9 mouse cellular contexts compared by ENCODE assay signal in the genomic region with DNA sequence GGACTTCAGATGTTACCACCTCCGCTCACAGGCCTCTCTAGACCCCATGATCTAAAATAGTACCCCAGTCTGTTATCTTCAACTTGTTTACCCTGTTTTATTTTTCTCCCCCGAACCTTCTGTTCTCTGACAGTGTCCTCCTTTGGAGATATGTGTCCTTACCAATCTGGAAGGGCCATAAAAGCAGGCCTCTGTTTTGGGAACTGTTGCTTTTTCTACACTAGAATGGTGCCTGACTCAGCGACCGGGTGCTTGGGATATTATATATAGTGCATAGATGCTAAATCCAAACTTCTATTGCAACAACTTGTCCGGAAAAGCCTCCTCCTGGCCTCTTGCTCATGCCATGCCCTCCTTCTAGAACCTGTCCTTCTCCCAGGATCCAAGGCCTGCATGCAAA. TPM values are rescaled to one million over a fixed set of nuclear protein-coding genes. Genes with fewer than 3 reads are reported as not detected.
DNase-seq lines count a peak whose midpoint lies in the region; ATAC-seq and TF ChIP-seq lines count a peak whose summit lies in the region.
"Had no signal": no experiment of that assay in that cellular context is flagged by ENCODE, and none has a peak within 500 bp of the region (broad histone marks: within the 10 kb centered on the region; RNA-seq: fewer than 3 reads in every experiment).

No protein-coding gene starts in this region.

- H3K27me3 ChIP-seq in forebrain, embryonic 12.5 days = no peaks in the 10 kb centered on the region
- H3K27me3 ChIP-seq in forebrain, embryonic 14.5 days (replicated peaks; ENCODE audit: control insufficient read depth, insufficient read depth, low read length) = no peaks in the 10 kb centered on the region
- H3K27me3 ChIP-seq in hindbrain, embryonic 15.5 days = peaks cover 5% of the 10 kb centered on the region; the same call in 1 of the 2 replicates
- no peaks in the 10 kb centered on the region for H3K27me3 ChIP-seq in hindbrain, embryonic 11.5 days (ENCODE audit: control insufficient read depth, insufficient read depth, low read length)
- H3K27me3 ChIP-seq in spleen, adult 2 months (ENCODE audit: control insufficient read depth, insufficient read depth, low read length) = no peaks in the 10 kb centered on the region
- no peaks in the 10 kb centered on the region for H3K27me3 ChIP-seq in stomach, postnatal 0 days (ENCODE audit: control insufficient read depth, insufficient read depth, low read length)

- H3K4me2 ChIP-seq in forebrain, embryonic 12.5 days = no peak overlapping the region
- no peak overlapping the region for H3K4me2 ChIP-seq in forebrain, embryonic 14.5 days (ENCODE audit: low read length)
- H3K4me2 ChIP-seq in hindbrain, embryonic 15.5 days = peak overlapping the region; percentile 87; the same call in 1 of the 2 replicates
- no peak overlapping the region for H3K4me2 ChIP-seq in hindbrain, embryonic 11.5 days (replicated peaks; ENCODE audit: low read depth, low read length)
- H3K4me2 ChIP-seq in stomach, postnatal 0 days (replicated peaks; ENCODE audit: low read depth) = peak overlapping the region; percentile 83

- H3K36me3 ChIP-seq in forebrain, embryonic 12.5 days (replicated peaks) = peaks cover 21% of the 10 kb centered on the region
- 0 out of 2 replicates have a peak, but pooled peaks cover 2% of the 10 kb centered on the region for H3K36me3 ChIP-seq in forebrain, embryonic 14.5 days (ENCODE audit: control insufficient read depth, insufficient read depth, low read length)
- no peaks in the 10 kb centered on the region for H3K36me3 ChIP-seq in hindbrain, embryonic 15.5 days
- H3K36me3 ChIP-seq in hindbrain, embryonic 11.5 days (ENCODE audit: control insufficient read depth, insufficient read depth, low read length) = no peaks in the 10 kb centered on the region
- H3K36me3 ChIP-seq in spleen, adult 2 months (ENCODE audit: control insufficient read depth, insufficient read depth, low read length) = no peaks in the 10 kb centered on the region
- peaks cover 3% of the 10 kb centered on the region; the same call in 1 of the 2 replicates for H3K36me3 ChIP-seq in stomach, postnatal 0 days (ENCODE audit: control insufficient read depth, insufficient read depth, low read length)

- H3K9ac ChIP-seq in forebrain, embryonic 12.5 days = no peak overlapping the region
- no peak overlapping the region for H3K9ac ChIP-seq in forebrain, embryonic 14.5 days (ENCODE audit: low read length)
- no peak overlapping the region for H3K9ac ChIP-seq in hindbrain, embryonic 15.5 days
- no peak overlapping the region for H3K9ac ChIP-seq in hindbrain, embryonic 11.5 days (ENCODE audit: low read depth, low read length)
- H3K9ac ChIP-seq in stomach, postnatal 0 days (ENCODE audit: low read length) = peak overlapping the region; percentile 38; the same call in 1 of the 2 replicates

- TF ChIP-seq EP300 in stomach, postnatal 0 days (optimal IDR thresholded peaks at IDR 0.05) = no peak

- no peak for TF ChIP-seq POLR2A in spleen, adult 2 months (IDR thresholded peaks at IDR 0.05; ENCODE audit: low read depth, low read length)

- no peak for ATAC-seq in forebrain, embryonic 12.5 days (ENCODE audit: low FRiP score)
- no peak for ATAC-seq in forebrain, embryonic 14.5 days
- no peak for ATAC-seq in hindbrain, embryonic 15.5 days (ENCODE audit: low FRiP score, low read depth)
- no peak for ATAC-seq in hindbrain, embryonic 11.5 days (ENCODE audit: low FRiP score)
- ATAC-seq in stomach, postnatal 0 days (ENCODE audit: low FRiP score, low TSS enrichment) = no peak

- H3K4me3 ChIP-seq in forebrain, embryonic 12.5 days (replicated peaks) = no peak overlapping the region
- H3K4me3 ChIP-seq in forebrain, embryonic 14.5 days (ENCODE audit: low read depth, low read length) = no peak overlapping the region
- H3K4me3 ChIP-seq in hindbrain, embryonic 15.5 days = no peak overlapping the region
- H3K4me3 ChIP-seq in hindbrain, embryonic 11.5 days (ENCODE audit: low read depth, low read length) = no peak overlapping the region
- H3K4me3 ChIP-seq in spleen, adult 2 months (ENCODE audit: extremely low read depth, insufficient read depth, insufficient read length) = no peak overlapping the region
- H3K4me3 ChIP-seq in stomach, postnatal 0 days (ENCODE audit: low read depth, low read length) = no peak overlapping the region

- H3K27ac ChIP-seq in forebrain, embryonic 12.5 days = 0 out of 2 replicates have a peak overlapping the region, but pooled peaks have one; percentile 25
- no peak overlapping the region for H3K27ac ChIP-seq in forebrain, embryonic 14.5 days (ENCODE audit: low read depth, low read length)
- H3K27ac ChIP-seq in hindbrain, embryonic 15.5 days (replicated peaks) = no peak overlapping the region
- no peak overlapping the region for H3K27ac ChIP-seq in hindbrain, embryonic 11.5 days (ENCODE audit: low read depth, low read length)
- 0 out of 2 replicates have a peak overlapping the region, but pooled peaks have one; percentile 8 for H3K27ac ChIP-seq in spleen, adult 2 months (ENCODE audit: insufficient read depth, low read length)
- no peak overlapping the region for H3K27ac ChIP-seq in stomach, postnatal 0 days (replicated peaks)

- peaks cover 68% of the 10 kb centered on the region for H3K4me1 ChIP-seq in forebrain, embryonic 12.5 days
- H3K4me1 ChIP-seq in forebrain, embryonic 14.5 days (ENCODE audit: control insufficient read depth, insufficient read depth, low read length) = peaks cover 58% of the 10 kb centered on the region
- peaks cover 57% of the 10 kb centered on the region for H3K4me1 ChIP-seq in hindbrain, embryonic 15.5 days (replicated peaks)
- H3K4me1 ChIP-seq in hindbrain, embryonic 11.5 days (replicated peaks; ENCODE audit: control insufficient read depth, insufficient read depth, low read length) = peaks cover 30% of the 10 kb centered on the region
- H3K4me1 ChIP-seq in spleen, adult 2 months (ENCODE audit: control insufficient read depth, insufficient read depth, insufficient read length) = no peaks in the 10 kb centered on the region
- peaks cover 26% of the 10 kb centered on the region for H3K4me1 ChIP-seq in stomach, postnatal 0 days (replicated peaks; ENCODE audit: control insufficient read depth, insufficient read depth)

- DNase-seq in forebrain, embryonic 14.5 days (ENCODE audit: low spot score) = no peak
- no peak for DNase-seq in hindbrain, embryonic 11.5 days (ENCODE audit: low spot score)
- DNase-seq in spleen, adult 2 months (ENCODE audit: low read depth in 1 of 2, low spot score in 2 of 2) = no peak
- DNase-seq in spleen, postnatal 10 days (ENCODE audit: low spot score in 2 of 2) = no peak
- DNase-seq in stomach, postnatal 0 days (ENCODE audit: low spot score) = no peak
- no peak for DNase-seq in T-cell, adult 2 months (ENCODE audit: low spot score)
- DNase-seq: cerebellum, postnatal 10 days had no signal

- H3K9me3 ChIP-seq in forebrain, embryonic 12.5 days = no peaks in the 10 kb centered on the region
- H3K9me3 ChIP-seq in forebrain, embryonic 14.5 days (replicated peaks; ENCODE audit: control insufficient read depth, low read length) = no peaks in the 10 kb centered on the region
- no peaks in the 10 kb centered on the region for H3K9me3 ChIP-seq in hindbrain, embryonic 15.5 days
- no peaks in the 10 kb centered on the region for H3K9me3 ChIP-seq in hindbrain, embryonic 11.5 days (ENCODE audit: control insufficient read depth, low read length)
- no peaks in the 10 kb centered on the region for H3K9me3 ChIP-seq in stomach, postnatal 0 days (ENCODE audit: control insufficient read depth, low read length)

- TF ChIP-seq CTCF in spleen, adult 2 months (IDR thresholded peaks at IDR 0.05; ENCODE audit: extremely low read depth, insufficient read depth, insufficient read length, insufficient replicate concordance) = no peak
- TF ChIP-seq CTCF in stomach, postnatal 0 days (IDR thresholded peaks at IDR 0.05; ENCODE audit: low read depth) = no peak

- WGBS in forebrain, embryonic 12.5 days = 93% methylated on average over 5 of the region's 5 CpGs
- 89% methylated on average over 5 of the region's 5 CpGs for WGBS in forebrain, embryonic 14.5 days
- WGBS in hindbrain, embryonic 15.5 days = 95% methylated on average over 5 of the region's 5 CpGs
- WGBS in hindbrain, embryonic 11.5 days = 89% methylated on average over 5 of the region's 5 CpGs
- 84% methylated on average over 5 of the region's 5 CpGs for WGBS in spleen, adult 2 months
- WGBS in stomach, postnatal 0 days = 62% methylated on average over 5 of the region's 5 CpGs

RNA-seq across cellular contexts. Expression of gene Arhgef17, which starts 7.7 kb away (rescaled TPM):
- polyA plus RNA-seq in forebrain, embryonic 12.5 days (2016; fragmentation: Nextera tagmentation; extraction: Ambion mirVana) = 6.5 and 8.1 TPM in 2 replicates
- polyA plus RNA-seq in forebrain, embryonic 14.5 days (2014; fragmentation: Nextera tagmentation; extraction: Ambion mirVana) = 8.0 and 8.8 TPM in 2 replicates
- 12.9 and 14.6 TPM in 2 replicates for polyA plus RNA-seq in hindbrain, embryonic 15.5 days (2015; fragmentation: Nextera tagmentation; extraction: Ambion mirVana)
- polyA plus RNA-seq in hindbrain, embryonic 11.5 days (2014; fragmentation: Nextera tagmentation; extraction: Ambion mirVana) = 6.3 and 8.3 TPM in 2 replicates
- polyA plus RNA-seq in spleen, adult 2 months (2012; rRNA removed) = 12.3 and 13.5 TPM in 2 replicates
- 2.2 and 2.7 TPM in 2 replicates for polyA plus RNA-seq in stomach, postnatal 0 days (2015; fragmentation: Nextera tagmentation; extraction: Ambion mirVana)

RNA-seq across cellular contexts. Expression of gene P2ry6, which starts 50.2 kb away (rescaled TPM):
- 1.9 and 2.7 TPM in 2 replicates for polyA plus RNA-seq in forebrain, embryonic 12.5 days (2016; fragmentation: Nextera tagmentation; extraction: Ambion mirVana)
- 2.3 and 3.2 TPM in 2 replicates for polyA plus RNA-seq in forebrain, embryonic 14.5 days (2014; fragmentation: Nextera tagmentation; extraction: Ambion mirVana)
- 3.2 and 4.4 TPM in 2 replicates for polyA plus RNA-seq in hindbrain, embryonic 15.5 days (2015; fragmentation: Nextera tagmentation; extraction: Ambion mirVana)
- polyA plus RNA-seq in hindbrain, embryonic 11.5 days (2014; fragmentation: Nextera tagmentation; extraction: Ambion mirVana) = 3.1 and 3.3 TPM in 2 replicates
- polyA plus RNA-seq in spleen, adult 2 months (2012; rRNA removed) = 36.0 and 46.0 TPM in 2 replicates
- polyA plus RNA-seq in stomach, postnatal 0 days (2015; fragmentation: Nextera tagmentation; extraction: Ambion mirVana) = 6.1 and 6.4 TPM in 2 replicates

Comparison
In these comparisons a context has a peak if more than half of its experiments do, and no peak if none do; other contexts are left out.
1. H3K27ac ChIP-seq: peak in forebrain, embryonic 12.5 days (single experiment) and spleen, adult 2 months (single experiment); none in forebrain, embryonic 14.5 days (single experiment), hindbrain, embryonic 15.5 days (single experiment), hindbrain, embryonic 11.5 days (single experiment) and stomach, postnatal 0 days (single experiment).
2. H3K4me2 ChIP-seq: peak in hindbrain, embryonic 15.5 days (single experiment) and stomach, postnatal 0 days (single experiment); none in forebrain, embryonic 12.5 days (single experiment), forebrain, embryonic 14.5 days (single experiment) and hindbrain, embryonic 11.5 days (single experiment).